Mouse (Mus musculus) MEL (cell line): ENCODE results near the gene Rab37.

ENCODE experiments used
- MAX ChIP-seq: IDR thresholded peaks from 2 replicates; pipeline ENCODE4 v1.6.1; 2011; ENCODE audit warnings: low read length, improper control_type of control experiment
- TCF12 ChIP-seq: IDR thresholded peaks from 2 replicates; pipeline ENCODE4 v1.6.1; 2014; ENCODE audit warnings: low read depth, mild to moderate bottlenecking, inconsistent platforms, low read length, improper control_type of control experiment, moderate library complexity

GRCm38 (mm10) chr11:115202756-115203155, 111.5 kb downstream of the Rab37 start:
- TF ChIP-seq MAX (no peak), TCF12 (no peak)
